27 mouse cellular contexts compared by ENCODE assay signal in the genomic region with DNA sequence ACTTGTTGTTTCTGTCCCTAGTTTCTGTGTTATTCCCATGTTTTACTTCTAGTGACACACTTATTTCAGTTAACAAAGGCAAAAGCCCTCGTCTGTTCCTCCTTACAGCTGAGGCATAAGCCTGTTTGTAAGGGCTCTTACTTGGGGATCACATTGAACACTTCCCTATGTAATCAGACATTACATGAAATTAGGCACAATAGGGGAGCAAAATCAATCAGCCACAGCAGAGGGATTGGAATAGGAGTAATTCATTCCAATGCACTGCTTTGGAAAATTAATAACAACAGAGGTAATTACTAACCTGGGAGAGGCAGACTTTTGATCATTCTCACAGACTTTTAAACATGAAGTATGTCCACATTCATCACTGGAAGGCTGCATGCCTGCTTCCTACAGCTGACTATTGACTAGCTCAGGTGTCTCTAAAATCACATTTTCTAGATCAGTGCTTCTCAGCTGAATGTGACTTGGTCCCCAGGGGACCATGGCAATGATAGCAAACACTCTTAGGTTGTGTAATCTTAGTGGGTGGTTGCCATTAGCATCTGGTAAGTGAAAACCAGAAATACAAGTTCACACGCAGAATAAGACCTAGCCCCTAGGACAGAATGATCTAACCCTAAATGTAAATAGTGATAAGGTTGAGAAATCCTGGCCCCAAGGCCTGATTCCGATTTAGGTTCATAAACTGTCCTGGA.
DNase-seq lines count a peak whose midpoint lies in the region; ATAC-seq and TF ChIP-seq lines count a peak whose summit lies in the region.
"Had no signal": no experiment of that assay in that cellular context is flagged by ENCODE, and none has a peak within 500 bp of the region (broad histone marks: within the 10 kb centered on the region; RNA-seq: fewer than 3 reads in every experiment).

No protein-coding gene starts in this region.

- ATAC-seq in hindbrain, postnatal 0 days = 0 out of 2 replicates have a peak, but pooled peaks have one; percentile 18
- peak; percentile 65 for ATAC-seq in neural tube, embryonic 15.5 days (ENCODE audit: low FRiP score)
- ATAC-seq: CD4-positive, CD25-positive, alpha-beta regulatory T cell, adult 4 months; forebrain, embryonic 15.5 days had no signal

- no peak overlapping the region for H3K9ac ChIP-seq in hindbrain, postnatal 0 days (replicated peaks; ENCODE audit: low read length)
- no peak overlapping the region for H3K9ac ChIP-seq in neural tube, embryonic 15.5 days (replicated peaks)
- H3K9ac ChIP-seq: forebrain, embryonic 15.5 days; heart, embryonic 13.5 days; limb, embryonic 15.5 days; liver, embryonic 15.5 days; lung, embryonic 14.5 days had no signal

- no peak for DNase-seq in hindbrain, postnatal 0 days (ENCODE audit: low spot score)
- no peak for DNase-seq in hindbrain, embryonic 10.5 days (ENCODE audit: low spot score)
- DNase-seq in urinary bladder, postnatal 25 days (ENCODE audit: low spot score) = peak; percentile 4
- DNase-seq in urinary bladder, adult 2 months (ENCODE audit: low spot score) = no peak
- no peak for DNase-seq in gastrocnemius, postnatal 14 days
- DNase-seq in layer of hippocampus, adult 2 months (ENCODE audit: low spot score in 2 of 2) = no peak
- DNase-seq: adrenal gland, postnatal 14 days; cerebellum, adult 11-12 months; cerebellum, adult 9-11 months; gastrocnemius, adult 2 months; heart, postnatal 10 days; kidney, adult 2 months; kidney, postnatal 36 days; layer of hippocampus, adult 9-11 months; lung, embryonic 14.5 days; lung, postnatal 14 days; midbrain, embryonic 14.5 days; retina, postnatal 1 day; right cerebral cortex, postnatal 25 days; thymus, postnatal 4 days had no signal

- intact Hi-C loops in gastrocnemius, postnatal 14 days (cut with DNase I; ENCODE audit: low total_unique reads) = no loop called here

- H3K27me3 ChIP-seq in hindbrain, postnatal 0 days (ENCODE audit: insufficient read depth, low read length) = no peaks in the 10 kb centered on the region
- no peaks in the 10 kb centered on the region for H3K27me3 ChIP-seq in hindbrain, embryonic 10.5 days (ENCODE audit: insufficient read depth, poor library complexity, severe bottlenecking)
- H3K27me3 ChIP-seq in neural tube, embryonic 15.5 days (replicated peaks) = no peaks in the 10 kb centered on the region
- H3K27me3 ChIP-seq: forebrain, embryonic 15.5 days; heart, embryonic 13.5 days; limb, embryonic 15.5 days; liver, embryonic 15.5 days had no signal

- 57% methylated on average over 3 of the region's 3 CpGs for WGBS in hindbrain, postnatal 0 days
- 74% methylated on average over 3 of the region's 3 CpGs for WGBS in hindbrain, embryonic 10.5 days
- WGBS in neural tube, embryonic 15.5 days = 49% methylated on average over 3 of the region's 3 CpGs

- H3K9me3 ChIP-seq in hindbrain, postnatal 0 days (ENCODE audit: low read length) = no peaks in the 10 kb centered on the region
- H3K9me3 ChIP-seq in hindbrain, embryonic 10.5 days = no peaks in the 10 kb centered on the region
- H3K9me3 ChIP-seq in neural tube, embryonic 15.5 days (replicated peaks) = no peaks in the 10 kb centered on the region
- H3K9me3 ChIP-seq: forebrain, embryonic 15.5 days; heart, embryonic 13.5 days; limb, embryonic 10.5 days; limb, embryonic 15.5 days; liver, embryonic 15.5 days had no signal

- H3K4me2 ChIP-seq in hindbrain, postnatal 0 days (ENCODE audit: low read depth, low read length) = no peak overlapping the region
- H3K4me2 ChIP-seq in neural tube, embryonic 15.5 days = no peak overlapping the region
- H3K4me2 ChIP-seq: forebrain, embryonic 15.5 days; heart, embryonic 13.5 days; limb, embryonic 15.5 days; liver, embryonic 15.5 days; lung, embryonic 14.5 days had no signal

- no peaks in the 10 kb centered on the region for H3K4me1 ChIP-seq in hindbrain, postnatal 0 days (ENCODE audit: insufficient read depth, low read length)
- H3K4me1 ChIP-seq in hindbrain, embryonic 10.5 days (replicated peaks) = no peaks in the 10 kb centered on the region
- H3K4me1 ChIP-seq in neural tube, embryonic 15.5 days = 0 out of 2 replicates have a peak, but pooled peaks cover 5% of the 10 kb centered on the region
- H3K4me1 ChIP-seq: forebrain, embryonic 15.5 days; heart, embryonic 13.5 days; limb, embryonic 10.5 days; limb, embryonic 15.5 days; liver, embryonic 15.5 days had no signal

- H3K4me3 ChIP-seq in hindbrain, postnatal 0 days (ENCODE audit: low read length) = no peak overlapping the region
- H3K4me3 ChIP-seq in hindbrain, embryonic 10.5 days = no peak overlapping the region
- no peak overlapping the region for H3K4me3 ChIP-seq in neural tube, embryonic 15.5 days (replicated peaks)
- no peak overlapping the region for H3K4me3 ChIP-seq in layer of hippocampus, adult 2 months
- H3K4me3 ChIP-seq: forebrain, embryonic 15.5 days; gastrocnemius, adult 2 months; heart, embryonic 13.5 days; limb, embryonic 10.5 days; limb, embryonic 15.5 days; liver, embryonic 15.5 days had no signal

- no peak for TF ChIP-seq CTCF in hindbrain, postnatal 0 days (IDR thresholded peaks at IDR 0.05; ENCODE audit: low read depth)
- no peak for TF ChIP-seq CTCF in layer of hippocampus, adult 2 months (conservative IDR thresholded peaks at IDR 0.05)

- no peaks in the 10 kb centered on the region for H3K36me3 ChIP-seq in hindbrain, postnatal 0 days (ENCODE audit: insufficient read depth, low read length)
- H3K36me3 ChIP-seq in hindbrain, embryonic 10.5 days = no peaks in the 10 kb centered on the region
- no peaks in the 10 kb centered on the region for H3K36me3 ChIP-seq in neural tube, embryonic 15.5 days
- H3K36me3 ChIP-seq: forebrain, embryonic 15.5 days; heart, embryonic 13.5 days; limb, embryonic 10.5 days; limb, embryonic 15.5 days; liver, embryonic 15.5 days had no signal

- H3K27ac ChIP-seq in hindbrain, postnatal 0 days = no peak overlapping the region
- no peak overlapping the region for H3K27ac ChIP-seq in hindbrain, embryonic 10.5 days
- H3K27ac ChIP-seq in neural tube, embryonic 15.5 days (replicated peaks) = no peak overlapping the region
- H3K27ac ChIP-seq in layer of hippocampus, adult 2 months = no peak overlapping the region
- H3K27ac ChIP-seq: forebrain, embryonic 15.5 days; gastrocnemius, adult 2 months; heart, embryonic 13.5 days; limb, embryonic 10.5 days; limb, embryonic 15.5 days; liver, embryonic 15.5 days had no signal
